Mouse (Mus musculus): ENCODE results near the gene Lamp1. TPM values are rescaled to one million over a fixed set of nuclear protein-coding genes. Genes with fewer than 3 reads are reported as not detected.

Lamp1 gene
- polyA plus RNA-seq, 1 experiment from 2014 or later, result 242 TPM

- Histone ChIP-seq H3K4me3 (no peak overlapping the region), H3K27me3 (peaks cover 48% of the 10 kb centered on the region), H3K36me3 (no peaks in the 10 kb centered on the region), H3K9ac (replicated peaks) (no peak overlapping the region), H3K27ac (replicated peaks) (no peak overlapping the region), H3K9me3 (no peaks in the 10 kb centered on the region), H3K4me1 (peaks cover 12% of the 10 kb centered on the region), H3K4me2 (replicated peaks) (no peak overlapping the region)
- 76% methylated on average over 1 of the region's 1 CpGs for WGBS
- no peak for ATAC-seq (ENCODE audit: low FRiP score, low read depth)
These were observed 44.5 kb downstream of the Lamp1 start for GRCm38 (mm10) chr8:13203472-13203871.

- WGBS, result 75% methylated on average over 12 of the region's 12 CpGs
- ATAC-seq (ENCODE audit: low FRiP score, low read depth), result no peak
- H3K36me3 ChIP-seq, result no peaks in the 10 kb centered on the region
- no peak overlapping the region for H3K4me3 ChIP-seq
- no peak overlapping the region for H3K4me2 ChIP-seq (replicated peaks)
- H3K4me1 ChIP-seq, result peaks cover 10% of the 10 kb centered on the region
- H3K27ac ChIP-seq (replicated peaks), result no peak overlapping the region
- H3K9ac ChIP-seq (replicated peaks), result no peak overlapping the region
- H3K27me3 ChIP-seq, result peaks cover 45% of the 10 kb centered on the region
- no peaks in the 10 kb centered on the region for H3K9me3 ChIP-seq
These were observed 45.6 kb downstream of the Lamp1 start for GRCm38 (mm10) chr8:13204371-13205140.

GRCm38 (mm10) chr8:13205311-13205710 is 46.4 kb downstream of the Lamp1 start:
- Histone ChIP-seq H3K27ac (replicated peaks) (no peak overlapping the region), H3K4me3 (no peak overlapping the region), H3K36me3 (no peaks in the 10 kb centered on the region), H3K4me1 (peaks cover 6% of the 10 kb centered on the region), H3K27me3 (peaks cover 39% of the 10 kb centered on the region), H3K9ac (replicated peaks) (no peak overlapping the region), H3K4me2 (replicated peaks) (no peak overlapping the region), H3K9me3 (no peaks in the 10 kb centered on the region)
- WGBS, result 84% methylated on average over 5 of the region's 5 CpGs
- no peak for ATAC-seq (ENCODE audit: low FRiP score, low read depth)

- H3K9me3 ChIP-seq, result no peaks in the 10 kb centered on the region
- no peak overlapping the region for H3K27ac ChIP-seq (replicated peaks)
- WGBS, result 53% methylated on average over 5 of the region's 5 CpGs
- H3K27me3 ChIP-seq, result peaks cover 30% of the 10 kb centered on the region
- H3K36me3 ChIP-seq, result no peaks in the 10 kb centered on the region
- ATAC-seq (ENCODE audit: low FRiP score, low read depth), result no peak
- no peak overlapping the region for H3K9ac ChIP-seq (replicated peaks)
- no peak overlapping the region for H3K4me3 ChIP-seq
- H3K4me1 ChIP-seq, result peaks cover 1% of the 10 kb centered on the region; the same call in 1 of the 2 replicates
- no peak overlapping the region for H3K4me2 ChIP-seq (replicated peaks)
These were observed 47.3 kb downstream of the Lamp1 start for GRCm38 (mm10) chr8:13206290-13206689.

- 48% methylated on average over 6 of the region's 6 CpGs for WGBS
- H3K9me3 ChIP-seq, result no peaks in the 10 kb centered on the region
- no peak for ATAC-seq (ENCODE audit: low FRiP score, low read depth)
These were observed 49.8 kb downstream of the Lamp1 start for GRCm38 (mm10) chr8:13208627-13209355.

GRCm38 (mm10) chr8:13209770-13210169 is 50.8 kb downstream of the Lamp1 start:
- Histone ChIP-seq H3K4me1 (peaks cover 9% of the 10 kb centered on the region), H3K4me3 (no peak overlapping the region), H3K36me3 (no peaks in the 10 kb centered on the region), H3K27ac (replicated peaks) (no peak overlapping the region), H3K27me3 (0 out of 2 replicates have a peak, but pooled peaks cover 5% of the 10 kb centered on the region), H3K9ac (replicated peaks) (peak overlapping the region; percentile 32; the same call in 1 of the 2 replicates), H3K4me2 (replicated peaks) (no peak overlapping the region), H3K9me3 (no peaks in the 10 kb centered on the region)
- ATAC-seq (ENCODE audit: low FRiP score, low read depth), result no peak
- 78% methylated on average over 1 of the region's 1 CpGs for WGBS

More at GRCm38 (mm10) chr8:13208627-13209355, 49.8 kb downstream of the Lamp1 start:
- H3K9ac ChIP-seq (replicated peaks), result no peak overlapping the region
- no peak overlapping the region for H3K4me2 ChIP-seq (replicated peaks)
- H3K27ac ChIP-seq (replicated peaks), result no peak overlapping the region
- peaks cover 9% of the 10 kb centered on the region for H3K4me1 ChIP-seq
- peaks cover 10% of the 10 kb centered on the region; the same call in 1 of the 2 replicates for H3K27me3 ChIP-seq
- H3K36me3 ChIP-seq, result no peaks in the 10 kb centered on the region
- no peak overlapping the region for H3K4me3 ChIP-seq

GRCm38 (mm10) chr8:13213479-13214268 is 54.7 kb downstream of the Lamp1 start:
- Histone ChIP-seq H3K4me1 (peaks cover 9% of the 10 kb centered on the region), H3K9me3 (no peaks in the 10 kb centered on the region), H3K4me3 (no peak overlapping the region), H3K9ac (replicated peaks) (no peak overlapping the region), H3K36me3 (no peaks in the 10 kb centered on the region), H3K27ac (replicated peaks) (no peak overlapping the region), H3K4me2 (replicated peaks) (0 out of 2 replicates have a peak overlapping the region, but pooled peaks have one; percentile 39), H3K27me3 (0 out of 2 replicates have a peak, but pooled peaks cover 5% of the 10 kb centered on the region)
- peak; percentile 82 for ATAC-seq (ENCODE audit: low FRiP score, low read depth)
- WGBS, result 29% methylated on average over 10 of the region's 10 CpGs

GRCm38 (mm10) chr8:13216386-13216785 is 57.4 kb downstream of the Lamp1 start:
- Histone ChIP-seq H3K36me3 (no peaks in the 10 kb centered on the region), H3K9me3 (no peaks in the 10 kb centered on the region), H3K4me3 (no peak overlapping the region), H3K9ac (replicated peaks) (no peak overlapping the region), H3K4me2 (replicated peaks) (no peak overlapping the region), H3K27ac (replicated peaks) (no peak overlapping the region), H3K27me3 (0 out of 2 replicates have a peak, but pooled peaks cover 5% of the 10 kb centered on the region), H3K4me1 (peaks cover 9% of the 10 kb centered on the region)
- WGBS, result 76% methylated on average over 8 of the region's 8 CpGs
- no peak for ATAC-seq (ENCODE audit: low FRiP score, low read depth)

GRCm38 (mm10) chr8:13217093-13217492 is 58.1 kb downstream of the Lamp1 start:
- WGBS, result 71% methylated on average over 5 of the region's 5 CpGs
- no peaks in the 10 kb centered on the region for H3K9me3 ChIP-seq
- H3K4me1 ChIP-seq, result peaks cover 9% of the 10 kb centered on the region
- no peak overlapping the region for H3K9ac ChIP-seq (replicated peaks)
- no peaks in the 10 kb centered on the region for H3K36me3 ChIP-seq
- H3K4me3 ChIP-seq, result no peak overlapping the region
- H3K4me2 ChIP-seq (replicated peaks), result no peak overlapping the region
- H3K27ac ChIP-seq (replicated peaks), result no peak overlapping the region
- no peak for ATAC-seq (ENCODE audit: low FRiP score, low read depth)
- H3K27me3 ChIP-seq, result 0 out of 2 replicates have a peak, but pooled peaks cover 5% of the 10 kb centered on the region

- no peak for ATAC-seq (ENCODE audit: low FRiP score, low read depth)
- Histone ChIP-seq H3K4me2 (replicated peaks) (no peak overlapping the region), H3K4me1 (peaks cover 8% of the 10 kb centered on the region), H3K9ac (replicated peaks) (no peak overlapping the region), H3K27me3 (peaks cover 5% of the 10 kb centered on the region; the same call in 1 of the 2 replicates), H3K4me3 (no peak overlapping the region), H3K27ac (replicated peaks) (no peak overlapping the region), H3K36me3 (no peaks in the 10 kb centered on the region), H3K9me3 (no peaks in the 10 kb centered on the region)
These were observed 59.0 kb downstream of the Lamp1 start for GRCm38 (mm10) chr8:13217986-13218385.

GRCm38 (mm10) chr8:13218441-13218840 is 59.5 kb downstream of the Lamp1 start:
- Histone ChIP-seq H3K9me3 (no peaks in the 10 kb centered on the region), H3K27me3 (peaks cover 4% of the 10 kb centered on the region; the same call in 1 of the 2 replicates), H3K9ac (replicated peaks) (no peak overlapping the region), H3K36me3 (no peaks in the 10 kb centered on the region), H3K4me2 (replicated peaks) (no peak overlapping the region), H3K4me3 (no peak overlapping the region), H3K27ac (replicated peaks) (no peak overlapping the region), H3K4me1 (peaks cover 4% of the 10 kb centered on the region)
- no peak for ATAC-seq (ENCODE audit: low FRiP score, low read depth)
- 83% methylated on average over 4 of the region's 4 CpGs for WGBS
